Mouse (Mus musculus) 3T3-L1 (cell line): Measurements from ENCODE around the gene Apol9a.
"Not testable (repeated sequence)": the region's sequence is repeated elsewhere in the genome, so short reads cannot be mapped to it uniquely, and the experiment has no call there.

ENCODE experiments used
- DNase-seq: peaks from one replicate; pipeline ENCODE4 v3.0.0-alpha.2; 2015; ENCODE audit warnings: low read depth, low spot score

Apol9a gene

DNA sequence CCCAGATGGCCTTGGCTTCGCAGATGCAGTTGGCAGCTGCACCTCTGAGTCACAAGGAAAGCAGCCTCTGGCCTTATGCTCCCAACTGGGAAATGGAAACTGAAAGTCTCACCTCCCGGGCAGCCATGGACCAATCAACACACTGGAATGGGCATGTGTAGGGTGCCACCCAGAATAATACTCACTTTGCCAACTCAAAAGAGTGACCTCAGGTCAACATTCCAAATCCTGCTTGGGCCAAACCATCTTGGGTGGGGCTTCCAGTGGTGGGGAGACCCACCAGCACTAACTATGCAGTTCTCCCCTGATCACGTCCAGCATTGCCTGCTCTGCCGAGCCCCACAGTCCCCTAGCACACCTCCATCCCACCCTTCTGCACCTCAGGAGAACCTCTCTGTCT is at the start of gene Apol9a:
Apol9a (minus strand) TSS at position 101 of the 400 bp plus-strand sequence.
- DNase-seq: not testable (repeated sequence)

DNA sequence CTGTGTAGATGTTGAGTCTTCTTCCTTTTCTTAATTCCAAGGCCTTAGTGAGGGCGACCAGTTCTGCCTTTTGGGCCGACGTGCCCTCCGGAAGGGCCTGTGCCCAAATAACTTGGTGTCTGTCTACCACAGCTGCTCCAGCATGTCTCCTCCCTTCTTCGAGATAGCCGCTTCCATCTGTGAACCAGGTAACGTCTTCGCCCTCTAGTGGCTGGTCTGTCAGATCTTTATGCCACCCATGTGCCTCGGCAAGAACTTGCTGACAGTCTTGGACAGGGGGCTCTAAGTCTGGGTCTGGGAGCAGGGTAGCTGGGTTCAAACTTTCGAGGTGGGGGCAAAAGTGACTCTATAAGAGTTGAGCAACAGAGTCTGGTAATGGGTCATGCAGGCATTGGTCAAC is 39.0 kb upstream of the Apol9a start:
- not testable (repeated sequence) for DNase-seq

DNA sequence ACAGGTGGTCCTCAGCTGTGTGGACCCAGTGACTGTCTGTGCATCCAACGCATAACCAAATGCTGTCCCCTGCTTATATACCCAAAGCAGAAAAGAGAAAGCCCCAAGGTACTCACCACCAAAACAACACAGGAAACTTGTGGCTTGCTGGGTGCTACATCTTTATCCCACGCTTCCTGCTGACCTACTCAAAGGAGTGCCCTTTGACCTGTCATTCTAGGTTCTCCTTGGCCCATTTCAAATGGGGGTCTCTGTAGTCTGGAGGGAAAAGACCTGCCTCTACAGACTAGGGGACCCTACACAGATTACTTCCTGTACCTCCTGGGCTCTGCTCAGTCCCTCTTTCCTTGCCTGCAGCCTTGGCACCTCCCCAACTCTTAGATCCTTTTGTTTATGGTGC is 36.5 kb upstream of the Apol9a start, which contains the start of gene Apol7b:
Apol7b (minus strand) TSS at position 101 of the 400 bp plus-strand sequence.
- not testable (repeated sequence) for DNase-seq

DNA sequence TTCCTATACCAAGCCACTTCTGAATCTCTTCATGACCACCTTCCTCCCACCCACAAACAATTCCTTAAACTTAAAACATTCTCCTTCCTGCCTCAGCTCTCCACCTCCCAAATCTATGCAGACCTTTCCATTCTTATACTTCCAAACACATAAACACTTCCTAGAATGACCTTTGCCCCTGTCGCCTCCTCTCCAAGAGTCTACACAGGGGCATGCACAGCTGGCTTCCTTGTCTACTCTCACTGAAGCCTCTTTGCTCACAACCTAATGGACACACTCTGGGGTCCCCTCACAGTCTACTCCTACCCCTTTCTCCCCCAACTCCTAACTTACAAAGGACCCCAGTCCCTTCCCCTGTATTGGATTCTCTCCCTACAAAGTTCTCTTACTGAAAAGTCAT is 34.7 kb upstream of the Apol9a start:
- not testable (repeated sequence) for DNase-seq

DNA sequence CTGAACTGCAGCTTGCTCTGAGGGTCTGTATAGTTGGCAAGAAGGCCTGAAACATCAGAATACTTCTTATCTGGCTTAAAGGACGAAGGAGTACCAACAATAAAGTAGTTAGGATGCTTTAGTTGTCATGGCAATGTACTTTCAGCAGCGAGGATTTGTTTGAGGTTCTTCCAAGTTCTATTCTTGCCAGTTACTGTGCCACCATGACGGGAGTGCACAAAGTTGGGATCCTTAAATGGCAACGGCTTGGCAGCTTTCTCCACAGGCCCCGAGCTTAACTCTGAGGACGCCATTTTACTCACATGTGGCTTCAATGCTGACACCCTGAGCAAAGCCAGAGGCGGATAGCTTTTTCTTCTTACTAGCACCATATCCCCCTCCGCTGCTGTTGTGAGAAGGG is 33.8 kb upstream of the Apol9a start:
- DNase-seq: not testable (repeated sequence)

DNA sequence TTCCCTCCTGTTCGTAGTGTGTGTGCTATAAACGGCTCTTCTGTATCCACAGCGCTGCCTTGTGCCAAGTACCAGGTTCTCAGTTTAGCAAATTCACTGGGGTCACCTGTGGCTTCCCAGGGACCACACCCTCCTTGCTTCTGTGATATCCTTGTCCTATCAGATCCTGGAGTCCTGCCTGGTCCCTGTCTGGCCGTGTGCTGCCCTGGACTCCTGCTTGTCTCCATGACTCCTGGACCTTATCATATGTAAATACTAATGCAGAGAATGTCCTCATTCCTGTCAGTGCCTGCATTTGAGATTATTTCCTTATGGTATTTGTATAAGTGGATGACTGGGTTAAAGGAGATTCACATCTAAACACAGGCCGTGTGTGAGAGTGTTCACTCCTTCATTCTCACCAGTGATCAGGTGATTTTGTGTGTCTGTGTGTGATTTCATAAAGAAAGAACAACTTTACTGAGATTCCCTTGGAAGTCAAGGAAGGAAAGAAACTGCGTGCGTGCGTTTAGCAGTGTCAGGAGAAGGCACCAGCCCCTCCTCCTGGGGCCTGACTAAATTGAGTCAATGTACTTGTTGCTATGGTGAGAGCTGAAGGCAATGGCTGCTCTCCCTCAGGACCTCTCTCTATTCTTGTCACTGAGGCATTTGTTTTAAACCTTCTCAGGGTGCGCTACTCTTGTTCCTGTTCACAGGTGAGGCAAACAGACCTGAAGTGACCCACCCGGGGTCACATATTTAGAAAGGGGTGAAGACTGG is 17.9 kb upstream of the Apol9a start:
- DNase-seq: not testable (repeated sequence)

DNA sequence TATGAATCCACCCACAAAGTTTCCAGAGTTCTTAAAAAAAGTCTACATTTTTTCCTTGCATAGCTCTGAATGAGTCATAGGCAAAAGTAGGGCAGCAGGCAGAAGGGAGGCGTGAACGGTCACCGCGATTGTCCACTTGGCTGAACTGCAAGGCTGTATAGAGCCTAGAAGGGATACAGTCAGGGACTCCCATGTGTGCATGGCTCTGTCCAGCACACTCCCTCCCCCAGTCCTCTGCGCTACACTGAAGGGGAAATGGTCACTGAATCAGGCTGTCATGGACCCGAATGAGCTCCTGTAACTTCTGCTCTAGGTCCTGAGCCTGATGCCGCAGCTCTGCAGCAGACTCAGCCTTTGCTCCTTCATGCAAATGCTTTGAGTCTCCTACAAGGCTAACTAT is 12.0 kb upstream of the Apol9a start:
- DNase-seq: peak; percentile 15

DNA sequence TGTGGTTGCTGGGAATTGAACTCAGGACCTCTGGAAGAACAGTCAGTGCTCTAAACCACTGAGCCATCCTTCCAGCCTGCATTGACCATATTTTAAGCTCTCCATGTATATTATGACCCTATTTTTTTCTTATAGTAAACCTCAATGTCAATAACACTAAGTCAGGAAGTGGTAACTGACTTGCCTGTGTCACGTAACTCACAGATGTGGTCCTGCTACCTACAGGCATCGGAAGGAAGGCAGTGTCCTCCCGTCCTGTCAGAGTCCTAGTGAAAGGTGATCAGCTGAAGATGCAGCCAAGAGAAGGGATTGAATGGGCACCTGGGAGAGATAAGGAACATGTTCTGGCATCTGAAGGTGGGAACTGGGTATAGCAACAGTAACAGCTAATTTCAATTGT is 8.7 kb upstream of the Apol9a start:
- not testable (repeated sequence) for DNase-seq

DNA sequence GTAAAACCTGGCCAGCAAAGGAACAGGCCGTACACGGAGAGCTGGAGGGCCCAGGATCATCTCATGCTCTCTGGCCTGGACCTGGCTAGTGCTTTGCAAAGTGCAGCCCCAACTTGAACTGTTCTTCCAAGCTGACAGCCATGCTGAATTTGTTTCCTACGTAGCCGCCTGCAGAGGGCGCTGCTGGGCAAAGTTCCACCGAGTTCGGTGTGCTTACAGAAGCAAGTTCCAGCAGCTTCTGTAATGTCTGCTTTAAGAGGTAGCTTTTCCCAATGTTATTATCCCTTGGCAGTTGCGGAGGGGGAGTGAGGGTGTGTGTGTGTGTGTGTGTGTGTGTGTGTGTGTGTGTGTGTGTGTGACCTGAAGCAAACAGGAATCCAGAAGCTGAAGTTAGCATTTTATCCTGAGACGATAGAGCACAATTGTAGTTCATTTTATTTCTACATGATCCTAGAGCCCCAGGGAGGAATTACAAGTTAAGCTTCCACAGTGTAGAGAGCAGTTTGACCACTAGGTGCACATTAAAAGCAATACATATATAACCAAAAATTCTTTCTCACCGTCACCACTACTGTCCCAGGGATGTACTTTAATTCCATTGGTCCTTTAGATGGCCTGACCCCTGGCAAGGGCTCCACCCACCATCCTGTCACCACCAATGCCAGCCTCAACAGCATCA is 5.9 kb upstream of the Apol9a start:
- not testable (repeated sequence) for DNase-seq

DNA sequence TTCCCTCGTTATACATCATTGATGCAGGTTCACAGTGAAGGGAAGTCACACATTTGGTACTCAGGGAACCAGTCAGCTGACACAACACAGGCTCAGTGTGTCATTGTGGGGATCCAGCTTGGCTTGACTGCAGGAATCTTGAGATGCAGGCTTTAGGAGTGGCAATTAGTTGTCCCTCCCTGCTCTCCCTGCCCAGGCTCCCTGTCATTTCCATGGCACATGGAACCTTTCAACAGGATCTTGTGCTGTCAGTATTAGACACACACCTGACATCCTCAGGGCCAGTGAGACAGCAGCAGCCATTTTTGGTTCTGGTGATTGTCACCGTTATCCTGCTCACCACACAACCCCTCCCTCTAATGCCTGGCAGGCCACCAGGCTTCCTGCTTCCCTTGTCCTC is 4.7 kb upstream of the Apol9a start:
- not testable (repeated sequence) for DNase-seq

DNA sequence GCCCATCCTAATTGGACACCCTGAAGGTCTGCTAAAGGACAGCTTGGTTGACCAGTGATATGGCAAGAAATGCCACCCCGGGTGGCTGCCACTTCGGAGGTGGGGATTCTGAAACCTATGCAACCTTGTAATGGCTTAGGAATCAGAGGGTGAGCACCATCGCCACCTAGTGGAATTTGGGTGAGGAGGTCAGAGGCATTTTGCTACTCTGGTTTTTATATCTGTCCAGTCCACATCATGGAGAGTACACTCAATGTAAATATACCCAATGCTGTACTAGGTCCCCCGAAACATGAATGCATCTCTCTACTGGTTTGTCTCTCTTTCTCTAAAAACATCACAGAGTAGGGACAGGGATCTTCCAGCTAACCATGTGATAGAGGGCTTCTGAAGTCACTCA is 1.8 kb upstream of the Apol9a start:
- peak; percentile 52 for DNase-seq

DNA sequence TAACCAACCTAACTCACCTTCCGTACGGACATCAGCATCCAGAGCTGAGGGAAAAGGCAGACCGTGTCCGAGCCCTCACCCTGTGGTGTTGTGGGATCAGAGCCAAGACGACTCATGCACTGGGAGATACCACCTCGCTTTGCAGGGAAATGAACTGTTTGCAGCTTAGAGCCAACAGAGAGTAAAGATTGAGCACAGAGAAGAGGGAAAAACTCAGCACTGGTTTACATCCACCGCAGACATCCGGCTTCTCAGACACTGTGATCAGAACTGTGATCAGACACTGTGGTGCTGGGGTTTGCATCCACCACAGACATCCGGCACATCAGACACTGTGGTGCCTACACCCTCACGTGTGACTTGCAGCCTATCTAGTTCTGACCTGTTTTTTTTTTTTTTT is 4.6 kb downstream of the Apol9a start:
- peak; percentile 61 for DNase-seq

DNA sequence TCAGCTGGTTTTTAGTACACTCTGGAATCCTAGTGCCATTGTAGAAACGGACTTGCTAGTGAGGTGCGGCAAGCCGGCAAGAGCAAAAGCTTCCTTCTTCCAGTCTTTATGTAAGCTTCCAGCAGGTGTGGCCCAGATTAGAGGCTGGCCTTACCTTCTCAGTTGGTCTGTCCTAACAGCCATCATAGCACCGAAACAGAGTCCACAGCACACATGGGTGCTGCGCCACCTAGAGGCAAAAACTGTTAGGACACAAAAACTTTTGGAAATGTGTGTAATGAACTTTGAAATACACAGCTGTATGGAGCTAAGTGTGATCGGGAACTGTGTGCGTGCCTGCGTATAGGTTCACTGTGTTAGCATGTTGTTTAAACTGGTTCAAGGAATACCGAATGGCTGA is 11.9 kb downstream of the Apol9a start, which contains the start of gene Apol7a:
Apol7a (minus strand) TSS at position 84 of the 400 bp plus-strand sequence.
- peak; percentile 84 for DNase-seq

DNA sequence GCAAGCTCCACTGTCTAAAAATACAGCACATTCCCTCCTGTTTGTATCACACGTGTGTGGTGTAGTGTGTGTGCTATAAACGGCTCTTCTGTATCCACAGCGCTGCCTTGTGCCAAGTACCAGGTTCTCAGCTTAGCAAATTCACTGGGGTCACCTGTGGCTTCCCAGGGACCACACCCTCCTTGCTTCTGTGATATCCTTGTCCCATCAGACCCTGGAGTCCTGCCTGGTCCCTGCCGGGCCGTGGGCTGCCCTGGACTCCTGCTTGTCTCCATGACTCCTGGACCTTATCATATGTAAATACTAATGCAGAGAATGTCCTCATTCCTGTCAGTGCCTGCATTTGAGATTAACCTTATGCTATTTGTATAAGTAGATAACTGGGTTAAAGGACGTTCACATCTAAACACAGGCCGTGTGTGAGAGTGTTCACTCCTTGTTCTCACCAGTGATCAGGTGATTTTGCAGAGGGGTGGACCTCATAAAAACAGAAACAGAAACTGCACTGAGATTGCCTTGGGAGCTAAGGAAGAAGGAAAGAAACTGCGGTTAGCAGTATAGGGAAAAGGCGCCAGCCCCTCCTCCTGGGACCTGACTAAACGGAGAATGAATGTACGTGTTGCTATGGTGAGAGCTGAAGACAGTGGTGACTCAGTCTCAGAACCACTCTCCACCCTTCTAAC is 13.3 kb downstream of the Apol9a start:
- DNase-seq: peak; percentile 98

DNA sequence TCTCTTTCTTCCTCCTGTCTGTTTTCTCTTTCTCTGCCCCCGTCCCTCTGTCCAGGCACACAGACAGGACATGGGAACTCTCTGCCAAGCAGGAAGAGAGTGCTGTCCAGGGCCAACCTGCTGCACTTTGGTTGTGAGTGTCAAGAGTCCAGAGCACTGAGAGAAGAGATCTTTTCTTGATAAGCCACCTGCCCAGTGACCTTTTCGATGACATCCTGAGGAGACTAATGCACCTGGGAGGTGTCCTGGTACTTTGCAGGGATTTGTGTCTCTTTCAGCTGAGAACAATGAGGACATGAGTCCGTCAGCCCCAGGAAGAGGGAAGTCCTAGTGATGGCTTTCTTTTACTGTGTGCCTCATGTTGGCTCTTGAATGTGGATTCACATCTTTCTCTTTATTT is 17.1 kb downstream of the Apol9a start:
- not testable (repeated sequence) for DNase-seq

DNA sequence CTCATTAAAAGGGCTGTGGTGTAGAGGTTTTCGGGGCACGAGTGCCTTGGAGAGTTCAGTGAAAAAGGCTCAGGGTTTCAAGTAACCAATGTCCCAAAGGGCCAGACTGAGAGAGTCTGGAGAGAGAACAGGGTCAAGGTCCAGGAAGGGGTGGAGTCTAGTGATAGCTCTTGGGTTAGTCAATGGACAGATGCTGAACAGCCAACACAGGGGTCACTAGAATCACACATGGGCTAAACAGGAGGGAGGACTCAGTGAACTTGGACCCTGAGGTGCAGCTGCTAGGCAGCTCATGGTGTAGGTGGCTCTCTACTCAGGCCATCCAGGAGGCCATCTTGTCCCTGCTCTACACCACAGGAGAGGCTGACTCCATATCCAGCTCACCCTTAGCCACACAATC is 23.5 kb downstream of the Apol9a start:
- DNase-seq: peak; percentile 11

DNA sequence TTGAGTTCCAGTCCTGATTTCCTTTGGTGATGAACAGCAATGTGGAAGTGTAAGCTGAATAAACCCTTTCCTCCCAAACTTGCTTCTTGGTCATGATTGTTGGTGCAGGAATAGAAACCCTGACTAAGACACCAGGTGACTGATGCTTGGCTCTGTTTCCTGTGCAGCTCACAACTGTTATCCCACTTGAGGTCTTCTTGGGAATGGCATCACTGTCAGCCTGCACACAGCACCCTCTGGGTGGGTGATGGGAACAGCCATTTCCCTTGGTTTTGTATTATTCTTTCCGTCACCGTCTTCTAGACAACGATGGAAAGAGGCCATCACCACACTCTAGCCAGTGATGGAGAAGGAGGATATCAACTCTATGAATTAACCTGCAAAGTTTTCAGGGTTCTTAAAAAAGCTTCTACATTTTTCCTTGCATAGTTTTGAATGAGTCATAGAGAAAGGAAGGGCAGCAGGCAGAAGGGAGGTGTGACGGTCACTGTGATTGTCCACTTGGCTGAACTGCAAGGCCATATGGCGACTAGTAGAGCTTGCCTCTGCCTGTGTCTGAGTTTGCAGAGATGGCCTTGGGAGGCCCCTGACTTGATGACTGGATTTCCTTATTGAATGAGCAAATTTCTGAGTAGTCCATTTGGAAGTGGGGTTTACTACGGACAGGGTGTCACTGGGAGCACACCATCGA is 26.4 kb downstream of the Apol9a start:
- DNase-seq: peak; percentile 66

DNA sequence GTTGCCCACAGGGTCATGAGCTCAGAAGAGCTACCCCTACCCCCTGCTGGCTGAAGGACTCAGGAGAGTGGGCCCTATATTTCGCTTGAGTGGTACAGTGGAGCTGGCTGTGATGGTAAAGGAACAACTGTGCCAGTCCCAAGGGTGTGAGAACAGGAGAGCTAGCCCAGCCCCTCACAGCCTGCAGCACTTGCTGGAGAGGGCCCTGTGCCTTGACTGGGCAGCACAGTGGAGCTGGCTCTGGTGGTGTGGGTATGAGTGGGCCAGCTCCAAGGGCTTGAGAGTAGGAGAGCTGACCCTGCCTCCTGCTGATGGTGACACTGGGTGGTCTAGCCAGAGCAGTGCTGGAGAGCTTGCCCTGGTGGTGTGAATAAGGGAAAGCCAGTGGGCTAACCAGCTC is 28.1 kb downstream of the Apol9a start:
- no peak for DNase-seq

DNA sequence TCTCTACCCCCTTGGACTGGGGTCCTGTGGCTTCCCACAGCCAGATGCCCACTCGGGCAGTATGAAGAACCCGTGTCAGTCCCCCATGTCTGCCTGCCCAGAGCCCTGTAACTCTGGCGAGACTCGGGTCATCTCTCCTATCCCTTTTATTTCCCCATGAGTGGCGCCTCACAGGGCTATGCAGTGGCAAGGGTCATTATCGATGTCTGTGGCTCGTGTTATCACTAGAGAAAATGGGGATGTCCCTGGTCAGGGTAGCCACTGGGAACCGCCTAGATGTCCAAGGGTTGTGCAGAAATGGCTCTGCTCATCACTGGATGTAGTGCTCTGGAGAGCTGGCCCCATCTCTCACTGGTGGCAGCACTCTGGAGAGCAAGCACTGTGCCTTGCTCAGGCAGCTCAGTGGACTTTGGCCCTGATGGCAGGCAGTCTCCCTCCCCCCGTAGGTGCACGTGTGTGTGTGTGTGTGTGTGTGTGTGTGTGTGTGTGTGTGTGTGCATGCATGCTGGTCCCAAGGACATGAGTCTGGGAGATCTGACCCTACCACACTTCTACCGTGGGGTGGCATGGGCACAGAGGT is 28.6 kb downstream of the Apol9a start:
- no peak for DNase-seq

DNA sequence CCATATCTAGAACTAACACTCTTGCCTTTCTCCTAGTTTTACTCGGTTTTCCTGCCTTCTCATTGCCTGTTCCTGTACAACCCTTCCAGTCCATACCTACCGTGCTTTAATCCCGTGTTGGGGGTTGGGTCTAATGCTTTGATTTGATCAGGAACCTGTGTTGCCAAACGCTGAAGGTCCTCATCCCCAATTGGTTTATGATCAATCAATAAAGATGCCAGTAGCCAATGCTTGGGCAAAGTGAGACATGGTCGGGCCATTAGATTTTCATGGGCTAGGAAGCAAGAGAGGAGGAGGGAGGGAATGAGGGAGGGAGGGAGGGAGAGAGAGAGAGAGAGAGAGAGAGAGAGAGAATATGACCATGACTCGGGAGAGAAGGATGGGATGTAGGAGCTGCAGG is 29.5 kb downstream of the Apol9a start:
- DNase-seq: no peak

DNA sequence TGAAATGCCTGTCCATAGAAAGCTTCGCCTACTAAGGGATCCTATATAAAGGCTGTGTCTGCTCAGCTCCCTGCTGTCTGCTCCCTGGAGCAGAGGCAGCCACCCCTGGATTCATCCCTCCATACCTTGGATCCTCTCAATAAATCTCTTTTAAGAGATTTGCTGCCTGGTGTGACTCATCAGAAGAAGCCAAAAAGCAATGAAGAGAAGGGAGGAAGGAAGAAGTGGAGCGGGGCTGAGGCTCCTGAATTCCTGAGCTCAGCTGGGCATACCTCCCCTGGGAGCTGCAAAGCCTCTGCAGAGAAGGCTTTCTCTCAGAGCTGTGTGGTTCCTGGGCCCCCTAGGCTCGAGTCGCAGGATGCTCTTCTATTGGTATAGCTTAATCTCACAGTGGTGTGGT is 31.0 kb downstream of the Apol9a start:
- DNase-seq: peak; percentile 84
